Mouse (Mus musculus): Measurements from ENCODE around the gene Clmp. TPM values are rescaled to one million over a fixed set of nuclear protein-coding genes. Genes with fewer than 3 reads are reported as not detected.

Gene Clmp
- polyA plus RNA-seq, 1 experiment, result 3.8 TPM

DNA sequence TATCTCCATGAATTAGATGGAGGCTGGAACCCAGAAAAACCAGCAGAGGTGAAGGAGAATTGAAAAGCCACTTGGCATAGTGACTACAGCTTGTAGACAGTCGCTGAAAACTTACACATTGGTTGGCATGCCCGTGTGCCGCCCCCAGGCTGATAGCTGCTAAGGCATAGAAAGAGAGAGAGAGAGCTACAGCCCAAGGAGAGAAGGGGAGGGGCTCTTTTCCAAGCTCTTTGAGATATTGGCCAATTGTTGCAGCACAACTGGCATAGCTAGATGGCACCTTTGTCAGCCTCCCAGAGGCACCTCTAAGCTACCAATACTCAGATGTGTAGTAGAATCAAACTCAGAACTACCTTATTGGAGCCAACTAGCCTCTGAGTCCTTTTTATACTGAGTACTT is 1.8 kb downstream of the Clmp start:
- peaks cover 5% of the 10 kb centered on the region for H3K79me2 ChIP-seq (ENCODE audit: control insufficient read depth, insufficient read depth)
- no peak overlapping the region for H3ac ChIP-seq (ENCODE audit: control insufficient read depth, insufficient read length)
- H3K27me3 ChIP-seq (ENCODE audit: control insufficient read depth, insufficient read depth, insufficient read length), result no peaks in the 10 kb centered on the region
- no peak overlapping the region for H3K4me2 ChIP-seq (ENCODE audit: low read depth)
- no peaks in the 10 kb centered on the region for H3K36me3 ChIP-seq (ENCODE audit: control insufficient read depth, insufficient read depth)
- H3K4me3 ChIP-seq, result peak overlapping the region; percentile 39
- TF ChIP-seq MYOG (IDR thresholded peaks at IDR 0.05; ENCODE audit: control insufficient read depth in 1 of 3, insufficient read depth in 1 of 3, insufficient read length in 2 of 3, low read depth in 2 of 3) (no peak), MYOD1 (IDR thresholded peaks at IDR 0.05; ENCODE audit: control insufficient read depth in 1 of 3, insufficient read length in 2 of 3, low read depth in 2 of 3) (no peak), POLR2A (IDR thresholded peaks at IDR 0.05; ENCODE audit: insufficient read length, low read depth) (no peak), SRF (IDR thresholded peaks at IDR 0.05; ENCODE audit: control insufficient read depth, insufficient read length, low read depth) (no peak), CEBPB (IDR thresholded peaks at IDR 0.05; ENCODE audit: insufficient read depth, poor library complexity, severe bottlenecking) (no peak)

GRCm38 (mm10) chr9:40690511-40690910 is 4.7 kb downstream of the Clmp start:
- Histone ChIP-seq H3ac (ENCODE audit: control insufficient read depth, insufficient read length) (no peak overlapping the region), H3K4me2 (ENCODE audit: low read depth) (no peak overlapping the region), H3K27me3 (ENCODE audit: control insufficient read depth, insufficient read depth, insufficient read length) (no peaks in the 10 kb centered on the region), H3K36me3 (ENCODE audit: control insufficient read depth, insufficient read depth) (no peaks in the 10 kb centered on the region), H3K4me3 (no peak overlapping the region), H3K79me2 (ENCODE audit: control insufficient read depth, insufficient read depth) (peaks cover 5% of the 10 kb centered on the region)
- TF ChIP-seq POLR2AphosphoS2 (IDR thresholded peaks at IDR 0.05; ENCODE audit: insufficient read length, low read depth), result no peak
- no peak for TF ChIP-seq USF1 (IDR thresholded peaks at IDR 0.05; ENCODE audit: low read depth)
- TF ChIP-seq POLR2A (IDR thresholded peaks at IDR 0.05; ENCODE audit: insufficient read length, low read depth), result no peak
- TF ChIP-seq TCF12 (IDR thresholded peaks at IDR 0.05; ENCODE audit: insufficient read depth, poor library complexity, severe bottlenecking), result no peak
- TF ChIP-seq MYOD1 (IDR thresholded peaks at IDR 0.05; ENCODE audit: control insufficient read depth in 1 of 3, insufficient read length in 2 of 3, low read depth in 2 of 3), result no peak
- TF ChIP-seq E2F4 (IDR thresholded peaks at IDR 0.05; ENCODE audit: insufficient read depth), result no peak
- TF ChIP-seq MYOG (IDR thresholded peaks at IDR 0.05; ENCODE audit: control insufficient read depth in 1 of 3, insufficient read depth in 1 of 3, insufficient read length in 2 of 3, low read depth in 2 of 3), result no peak
- no peak for TF ChIP-seq TCF3 (IDR thresholded peaks at IDR 0.05; ENCODE audit: insufficient read length, low read depth)
- no peak for TF ChIP-seq REST (IDR thresholded peaks at IDR 0.05; ENCODE audit: insufficient read depth, insufficient read length)

- Histone ChIP-seq H3ac (ENCODE audit: control insufficient read depth, insufficient read length) (no peak overlapping the region), H3K79me2 (ENCODE audit: control insufficient read depth, insufficient read depth) (no peaks in the 10 kb centered on the region), H3K4me2 (ENCODE audit: low read depth) (no peak overlapping the region), H3K27me3 (ENCODE audit: control insufficient read depth, insufficient read depth, insufficient read length) (no peaks in the 10 kb centered on the region), H3K4me3 (no peak overlapping the region), H3K36me3 (ENCODE audit: control insufficient read depth, insufficient read depth) (no peaks in the 10 kb centered on the region)
- TF ChIP-seq MYOD1 (IDR thresholded peaks at IDR 0.05; ENCODE audit: control insufficient read depth in 1 of 3, insufficient read length in 2 of 3, low read depth in 2 of 3) (no peak), MYOG (IDR thresholded peaks at IDR 0.05; ENCODE audit: control insufficient read depth in 1 of 3, insufficient read depth in 1 of 3, insufficient read length in 2 of 3, low read depth in 2 of 3) (no peak), POLR2AphosphoS2 (IDR thresholded peaks at IDR 0.05; ENCODE audit: insufficient read length, low read depth) (no peak), REST (IDR thresholded peaks at IDR 0.05; ENCODE audit: insufficient read depth, insufficient read length) (no peak), MAX (IDR thresholded peaks at IDR 0.05; ENCODE audit: low read depth) (no peak), TCF3 (IDR thresholded peaks at IDR 0.05; ENCODE audit: insufficient read length, low read depth) (no peak), POLR2A (IDR thresholded peaks at IDR 0.05; ENCODE audit: insufficient read length, low read depth) (no peak), USF1 (IDR thresholded peaks at IDR 0.05; ENCODE audit: low read depth) (no peak), TCF12 (IDR thresholded peaks at IDR 0.05; ENCODE audit: insufficient read depth, poor library complexity, severe bottlenecking) (no peak), SRF (IDR thresholded peaks at IDR 0.05; ENCODE audit: control insufficient read depth, insufficient read length, low read depth) (no peak), CEBPB (IDR thresholded peaks at IDR 0.05; ENCODE audit: insufficient read depth, poor library complexity, severe bottlenecking) (no peak), E2F4 (IDR thresholded peaks at IDR 0.05; ENCODE audit: insufficient read depth) (no peak)
Measured at GRCm38 (mm10) chr9:40693026-40693425, 7.3 kb downstream of the Clmp start.

DNA sequence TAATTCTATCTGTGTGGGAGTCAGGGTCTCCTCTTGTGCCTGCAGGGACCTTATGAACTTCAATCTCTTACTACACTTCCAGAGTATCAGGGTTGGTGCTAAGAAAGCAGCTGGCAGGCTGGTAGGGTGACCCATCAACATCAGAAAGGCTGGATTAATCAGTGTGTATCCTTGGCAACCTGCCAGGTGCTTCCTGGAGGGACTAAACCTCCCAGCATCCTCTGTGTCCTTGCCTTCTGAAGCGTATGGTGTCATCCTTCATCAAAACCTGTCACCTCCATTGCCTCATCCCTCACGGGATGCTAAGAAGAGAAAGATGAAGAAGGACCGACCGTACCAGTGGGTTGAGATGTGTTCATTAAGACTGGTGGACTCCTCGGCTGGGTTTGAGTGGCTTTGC is 8.0 kb downstream of the Clmp start:
- no peaks in the 10 kb centered on the region for H3K36me3 ChIP-seq (ENCODE audit: control insufficient read depth, insufficient read depth)
- TF ChIP-seq MYOD1 (IDR thresholded peaks at IDR 0.05; ENCODE audit: control insufficient read depth in 1 of 3, insufficient read length in 2 of 3, low read depth in 2 of 3) (no peak), CEBPB (IDR thresholded peaks at IDR 0.05; ENCODE audit: insufficient read depth, poor library complexity, severe bottlenecking) (no peak), TCF12 (IDR thresholded peaks at IDR 0.05; ENCODE audit: insufficient read depth, poor library complexity, severe bottlenecking) (no peak), POLR2AphosphoS2 (IDR thresholded peaks at IDR 0.05; ENCODE audit: insufficient read length, low read depth) (no peak), REST (IDR thresholded peaks at IDR 0.05; ENCODE audit: insufficient read depth, insufficient read length) (no peak), MAX (IDR thresholded peaks at IDR 0.05; ENCODE audit: low read depth) (no peak), TCF3 (IDR thresholded peaks at IDR 0.05; ENCODE audit: insufficient read length, low read depth) (no peak), POLR2A (IDR thresholded peaks at IDR 0.05; ENCODE audit: insufficient read length, low read depth) (no peak)
- no peak overlapping the region for H3K4me2 ChIP-seq (ENCODE audit: low read depth)
- H3K27me3 ChIP-seq (ENCODE audit: control insufficient read depth, insufficient read depth, insufficient read length), result no peaks in the 10 kb centered on the region
- no peak overlapping the region for H3ac ChIP-seq (ENCODE audit: control insufficient read depth, insufficient read length)
- no peak overlapping the region for H3K4me3 ChIP-seq
- H3K79me2 ChIP-seq (ENCODE audit: control insufficient read depth, insufficient read depth), result no peaks in the 10 kb centered on the region

DNA sequence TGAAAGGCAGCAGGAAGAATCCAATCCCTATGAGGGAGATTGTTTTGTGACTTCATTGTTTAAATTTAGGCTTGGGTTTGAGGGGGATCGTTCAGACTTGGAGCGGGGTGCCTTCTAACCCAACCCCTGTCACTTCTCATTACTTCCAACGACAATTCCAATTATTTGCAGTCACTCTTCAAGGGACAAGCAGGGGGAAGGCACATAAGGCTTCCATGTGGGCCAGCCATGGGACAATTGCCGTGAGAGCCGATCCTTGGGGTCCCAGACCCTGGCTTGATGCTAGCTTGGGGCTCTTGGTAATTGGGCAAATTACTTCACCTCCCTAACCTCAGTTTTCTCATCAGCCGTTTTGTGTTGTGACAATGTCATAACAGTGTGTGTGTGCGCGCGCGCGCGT is 8.5 kb downstream of the Clmp start:
- no peak overlapping the region for H3K4me3 ChIP-seq
- H3ac ChIP-seq (ENCODE audit: control insufficient read depth, insufficient read length), result no peak overlapping the region
- H3K79me2 ChIP-seq (ENCODE audit: control insufficient read depth, insufficient read depth), result no peaks in the 10 kb centered on the region
- TF ChIP-seq POLR2AphosphoS2 (IDR thresholded peaks at IDR 0.05; ENCODE audit: insufficient read length, low read depth), result no peak
- TF ChIP-seq TCF12 (IDR thresholded peaks at IDR 0.05; ENCODE audit: insufficient read depth, poor library complexity, severe bottlenecking), result no peak
- TF ChIP-seq POLR2A (IDR thresholded peaks at IDR 0.05; ENCODE audit: insufficient read length, low read depth), result no peak
- TF ChIP-seq MYOG (IDR thresholded peaks at IDR 0.05; ENCODE audit: control insufficient read depth in 1 of 3, insufficient read depth in 1 of 3, insufficient read length in 2 of 3, low read depth in 2 of 3), result no peak
- no peaks in the 10 kb centered on the region for H3K36me3 ChIP-seq (ENCODE audit: control insufficient read depth, insufficient read depth)
- no peak overlapping the region for H3K4me2 ChIP-seq (ENCODE audit: low read depth)
- H3K27me3 ChIP-seq (ENCODE audit: control insufficient read depth, insufficient read depth, insufficient read length), result no peaks in the 10 kb centered on the region

Data from myocyte (in vitro differentiated cells).